15 mouse cellular contexts compared by ENCODE assay signal in genomic region chr16:10933372-10933771, GRCm38 (mm10).
DNase-seq lines count a peak whose midpoint lies in the region; ATAC-seq and TF ChIP-seq lines count a peak whose summit lies in the region.
"Had no signal": no experiment of that assay in that cellular context is flagged by ENCODE, and none has a peak within 500 bp of the region (broad histone marks: within the 10 kb centered on the region; RNA-seq: fewer than 3 reads in every experiment).

No protein-coding gene starts in this region.

- TF ChIP-seq POLR2A in liver, adult 2 months (IDR thresholded peaks at IDR 0.05; ENCODE audit: extremely low read depth, insufficient read depth, low read length): no peak

- WGBS in liver, adult 2 months: 27% methylated on average over 3 of the region's 3 CpGs
- 75% methylated on average over 3 of the region's 3 CpGs for WGBS in liver, embryonic 11.5 days

- peak; percentile 45 for DNase-seq in adrenal gland, postnatal 14 days
- DNase-seq in adrenal gland, adult 18-20 months (ENCODE audit: low spot score in 2 of 2): no peak
- peak; percentile 52 for DNase-seq in liver, adult 2 months (ENCODE audit: extremely low read depth, low read depth, low spot score)
- DNase-seq in liver, embryonic 11.5 days (ENCODE audit: low spot score): no peak
- peak; percentile 69 to 78 for DNase-seq in cerebellum, postnatal 25 days
- DNase-seq in thymus, postnatal 25 days: no peak
- DNase-seq in right cerebral cortex, postnatal 25 days: no peak
- DNase-seq: heart, postnatal 36 days; liver, embryonic 13.5 days; lung, postnatal 14 days had no signal

- H3K4me1 ChIP-seq in liver, adult 2 months (ENCODE audit: control insufficient read depth, insufficient read depth, low read length): no peaks in the 10 kb centered on the region
- H3K4me1 ChIP-seq in liver, embryonic 11.5 days (replicated peaks; ENCODE audit: control insufficient read depth, insufficient read depth, low read length): 0 out of 2 replicates have a peak, but pooled peaks cover 3% of the 10 kb centered on the region
- H3K4me1 ChIP-seq: forebrain, embryonic 13.5 days; liver, embryonic 13.5 days had no signal

- no peaks in the 10 kb centered on the region for H3K27me3 ChIP-seq in liver, adult 2 months (ENCODE audit: control insufficient read depth, insufficient read depth, low read length)
- no peaks in the 10 kb centered on the region for H3K27me3 ChIP-seq in liver, embryonic 11.5 days (replicated peaks; ENCODE audit: control insufficient read depth, insufficient read depth, low read length)
- H3K27me3 ChIP-seq: forebrain, embryonic 13.5 days; liver, embryonic 13.5 days; midbrain, embryonic 13.5 days had no signal

- peaks cover 4% of the 10 kb centered on the region; the same call in 1 of the 2 replicates for H3K9me3 ChIP-seq in liver, embryonic 11.5 days (ENCODE audit: control insufficient read depth, low read length)
- H3K9me3 ChIP-seq: liver, embryonic 13.5 days had no signal

- no peak overlapping the region for H3K9ac ChIP-seq in liver, adult 2 months (ENCODE audit: low read depth, low read length)
- no peak overlapping the region for H3K9ac ChIP-seq in liver, embryonic 11.5 days (ENCODE audit: low read depth, low read length)
- H3K9ac ChIP-seq: forebrain, embryonic 13.5 days; liver, embryonic 13.5 days; midbrain, embryonic 13.5 days had no signal

- H3K36me3 ChIP-seq in liver, adult 2 months (ENCODE audit: control insufficient read depth, insufficient read depth, low read length): no peaks in the 10 kb centered on the region
- no peaks in the 10 kb centered on the region for H3K36me3 ChIP-seq in liver, embryonic 11.5 days (ENCODE audit: control insufficient read depth, insufficient read depth, low read length)
- H3K36me3 ChIP-seq: liver, embryonic 13.5 days; midbrain, embryonic 13.5 days had no signal

- H3K4me3 ChIP-seq in liver, adult 2 months (ENCODE audit: insufficient read depth, low read depth, low read length): no peak overlapping the region
- no peak overlapping the region for H3K4me3 ChIP-seq in liver, embryonic 11.5 days (ENCODE audit: low read depth, low read length)
- H3K4me3 ChIP-seq: forebrain, embryonic 13.5 days; heart, adult 2 months; layer of hippocampus, adult 2 months; liver, embryonic 13.5 days; midbrain, embryonic 13.5 days had no signal

- ATAC-seq in liver, embryonic 11.5 days (replicated peaks; ENCODE audit: low FRiP score): no peak
- ATAC-seq in cerebellum, adult (ENCODE audit: insufficient number of reproducible peaks, low FRiP score, low TSS enrichment): peak; percentile 52; the same call in 1 of the 2 replicates
- ATAC-seq: forebrain, embryonic 13.5 days; midbrain, embryonic 13.5 days had no signal

- TF ChIP-seq CTCF in liver, adult 2 months (IDR thresholded peaks at IDR 0.05; ENCODE audit: low read depth, low read length): no peak

- H3K4me2 ChIP-seq in liver, embryonic 11.5 days: no peak overlapping the region
- H3K4me2 ChIP-seq: forebrain, embryonic 13.5 days; liver, embryonic 13.5 days; midbrain, embryonic 13.5 days had no signal

- no peaks in the 10 kb centered on the region for H3K79me2 ChIP-seq in liver, adult 2 months (ENCODE audit: control insufficient read depth, insufficient read depth, low read length)

- H3K27ac ChIP-seq in liver, adult 2 months (replicated peaks; ENCODE audit: insufficient read depth, low read depth, low read length): no peak overlapping the region
- no peak overlapping the region for H3K27ac ChIP-seq in liver, embryonic 11.5 days (ENCODE audit: low read depth, low read length)
- H3K27ac ChIP-seq: forebrain, embryonic 13.5 days; heart, adult 2 months; layer of hippocampus, adult 2 months; liver, embryonic 13.5 days; midbrain, embryonic 13.5 days had no signal

Comparison
In these comparisons a context has a peak if more than half of its experiments do, and no peak if none do; other contexts are left out.
1. DNase-seq: peak in adrenal gland, postnatal 14 days (single experiment), liver, adult 2 months (single experiment) and cerebellum, postnatal 25 days (2 of 2); none in adrenal gland, adult 18-20 months (0 of 2), liver, embryonic 11.5 days (single experiment), thymus, postnatal 25 days (single experiment) and right cerebral cortex, postnatal 25 days (single experiment).